ENCODE assay signal across 24 mouse cellular contexts in genomic region chr2:142882466-142882865, GRCm38 (mm10). TPM values are rescaled to one million over a fixed set of nuclear protein-coding genes. Genes with fewer than 3 reads are reported as not detected.
DNase-seq lines count a peak whose midpoint lies in the region; ATAC-seq and TF ChIP-seq lines count a peak whose summit lies in the region.
"Had no signal": no experiment of that assay in that cellular context is flagged by ENCODE, and none has a peak within 500 bp of the region (broad histone marks: within the 10 kb centered on the region; RNA-seq: fewer than 3 reads in every experiment).

No protein-coding gene starts in this region.

- H3K4me2 ChIP-seq in kidney, embryonic 16.5 days (replicated peaks; ENCODE audit: low read depth, low read length): 0 out of 2 replicates have a peak overlapping the region, but pooled peaks have one; percentile 0
- H3K4me2 ChIP-seq: forebrain, embryonic 15.5 days; heart, embryonic 15.5 days; hindbrain, embryonic 14.5 days; limb, embryonic 13.5 days; liver, embryonic 11.5 days; lung, embryonic 15.5 days; midbrain, embryonic 12.5 days; neural tube, embryonic 13.5 days; stomach, embryonic 15.5 days had no signal

- DNase-seq in heart, adult 2 months: no peak
- no peak for DNase-seq in heart, postnatal 36 days
- DNase-seq in kidney, adult 18-20 months: no peak
- DNase-seq in embryonic facial prominence, embryonic 10.5 days (ENCODE audit: low spot score): peak; percentile 31
- DNase-seq in retina, embryonic 14.5 days (ENCODE audit: low spot score): peak; percentile 39
- DNase-seq in left cerebral cortex, adult 8-10 months (ENCODE audit: low spot score in 2 of 2): no peak
- DNase-seq: adrenal gland, adult 8-10 months; cerebellum, postnatal 14 days; layer of hippocampus, postnatal 36 days; right cerebral cortex, postnatal 25 days had no signal

- no peaks in the 10 kb centered on the region for H3K9me3 ChIP-seq in kidney, embryonic 16.5 days (ENCODE audit: low read length)
- no peaks in the 10 kb centered on the region for H3K9me3 ChIP-seq in embryonic facial prominence, embryonic 10.5 days
- H3K9me3 ChIP-seq: forebrain, embryonic 15.5 days; heart, embryonic 10.5 days; heart, embryonic 15.5 days; limb, embryonic 13.5 days; lung, embryonic 15.5 days; midbrain, embryonic 12.5 days; neural tube, embryonic 13.5 days; stomach, embryonic 15.5 days had no signal

- H3K9ac ChIP-seq in heart, adult 2 months (ENCODE audit: low read depth, low read length): no peak overlapping the region
- no peak overlapping the region for H3K9ac ChIP-seq in kidney, embryonic 16.5 days (replicated peaks; ENCODE audit: low read length)
- H3K9ac ChIP-seq: forebrain, embryonic 15.5 days; heart, embryonic 15.5 days; hindbrain, embryonic 14.5 days; limb, embryonic 13.5 days; lung, embryonic 15.5 days; midbrain, embryonic 12.5 days; neural tube, embryonic 13.5 days; stomach, embryonic 15.5 days had no signal

- TF ChIP-seq EP300 in heart, adult 2 months (IDR thresholded peaks at IDR 0.05; ENCODE audit: insufficient read depth, low read depth, low read length): no peak

- peaks cover 6% of the 10 kb centered on the region for H3K36me3 ChIP-seq in heart, adult 2 months (ENCODE audit: control insufficient read depth, insufficient read depth, low read length)
- no peaks in the 10 kb centered on the region for H3K36me3 ChIP-seq in kidney, embryonic 16.5 days (ENCODE audit: insufficient read depth, low read length)
- no peaks in the 10 kb centered on the region for H3K36me3 ChIP-seq in embryonic facial prominence, embryonic 10.5 days (replicated peaks)
- H3K36me3 ChIP-seq: forebrain, embryonic 15.5 days; heart, embryonic 10.5 days; heart, embryonic 15.5 days; limb, embryonic 13.5 days; lung, embryonic 15.5 days; midbrain, embryonic 12.5 days; neural tube, embryonic 13.5 days; stomach, embryonic 15.5 days had no signal

- peak overlapping the region; percentile 42 for H3K27ac ChIP-seq in heart, adult 2 months
- H3K27ac ChIP-seq in kidney, embryonic 16.5 days (ENCODE audit: low read length): peak overlapping the region; percentile 70
- H3K27ac ChIP-seq in embryonic facial prominence, embryonic 10.5 days (replicated peaks): peak overlapping the region; percentile 59
- H3K27ac ChIP-seq: forebrain, embryonic 15.5 days; heart, embryonic 10.5 days; hindbrain, embryonic 14.5 days; limb, embryonic 13.5 days; lung, embryonic 15.5 days; midbrain, embryonic 12.5 days; neural tube, embryonic 13.5 days; stomach, embryonic 15.5 days had no signal

- H3K79me2 ChIP-seq in heart, adult 2 months (replicated peaks; ENCODE audit: control insufficient read depth, insufficient read depth, low read length): no peaks in the 10 kb centered on the region; the same call in 1 of the 2 replicates

- peaks cover 11% of the 10 kb centered on the region for H3K4me1 ChIP-seq in heart, adult 2 months (ENCODE audit: control insufficient read depth, insufficient read depth, low read length)
- H3K4me1 ChIP-seq in kidney, embryonic 16.5 days (ENCODE audit: insufficient read depth, low read length): peaks cover 51% of the 10 kb centered on the region
- H3K4me1 ChIP-seq in embryonic facial prominence, embryonic 10.5 days: peaks cover 43% of the 10 kb centered on the region
- H3K4me1 ChIP-seq: forebrain, embryonic 15.5 days; lung, embryonic 15.5 days; midbrain, embryonic 12.5 days; neural tube, embryonic 13.5 days; stomach, embryonic 15.5 days had no signal

- H3K27me3 ChIP-seq in heart, adult 2 months (ENCODE audit: control insufficient read depth, insufficient read depth, low read length): no peaks in the 10 kb centered on the region
- no peaks in the 10 kb centered on the region for H3K27me3 ChIP-seq in kidney, embryonic 16.5 days (ENCODE audit: insufficient read depth, low read length)
- no peaks in the 10 kb centered on the region for H3K27me3 ChIP-seq in embryonic facial prominence, embryonic 10.5 days (replicated peaks; ENCODE audit: low read depth, poor library complexity, severe bottlenecking)
- H3K27me3 ChIP-seq: forebrain, embryonic 15.5 days; heart, embryonic 15.5 days; limb, embryonic 13.5 days; lung, embryonic 15.5 days; midbrain, embryonic 12.5 days; neural tube, embryonic 13.5 days; stomach, embryonic 15.5 days had no signal

- 39% methylated on average over 2 of the region's 2 CpGs for WGBS in heart, adult 2 months
- 44% methylated on average over 2 of the region's 2 CpGs for WGBS in kidney, embryonic 16.5 days
- WGBS in embryonic facial prominence, embryonic 10.5 days: 23% methylated on average over 2 of the region's 2 CpGs

- TF ChIP-seq CTCF in heart, adult 2 months (IDR thresholded peaks at IDR 0.05): no peak

- intact Hi-C loops in heart, adult 2 months (cut with DNase I): no loop called here
- intact Hi-C loops in heart, postnatal 36 days (cut with DNase I): no loop called here

- H3K4me3 ChIP-seq in heart, adult 2 months: no peak overlapping the region
- H3K4me3 ChIP-seq in kidney, embryonic 16.5 days (ENCODE audit: low read length): no peak overlapping the region
- H3K4me3 ChIP-seq in embryonic facial prominence, embryonic 10.5 days: no peak overlapping the region
- H3K4me3 ChIP-seq: forebrain, embryonic 15.5 days; heart, embryonic 10.5 days; heart, embryonic 15.5 days; limb, embryonic 13.5 days; lung, embryonic 15.5 days; midbrain, embryonic 12.5 days; neural tube, embryonic 13.5 days; stomach, embryonic 15.5 days had no signal

- ATAC-seq in kidney, embryonic 16.5 days (ENCODE audit: low FRiP score, low TSS enrichment): no peak
- ATAC-seq: activated CD4-positive, CD25-positive, alpha-beta regulatory T cell, adult 4 months; CD4-positive, CD25-positive, alpha-beta regulatory T cell, adult 4 months; forebrain, embryonic 15.5 days; intestine, postnatal 0 days had no signal

- TF ChIP-seq POLR2A in heart, adult 2 months (IDR thresholded peaks at IDR 0.05; ENCODE audit: insufficient read depth, low read depth, low read length): no peak

RNA-seq across cellular contexts. Expression of gene Kif16b, which starts 18.9 kb away (rescaled TPM):
- 10 to 100 TPM; 32.3 to 38.3 TPM for total RNA-seq in heart, adult 2 months (2021)
- polyA plus RNA-seq in heart, adult 2 months (2012; rRNA removed): 16.1 and 22.1 TPM in 2 replicates
- 10 to 100 TPM; 32.7 to 33.5 TPM for total RNA-seq in heart, postnatal 36 days (2021)
- polyA plus RNA-seq in kidney, embryonic 16.5 days (2015; fragmentation: Nextera tagmentation; extraction: Ambion mirVana): 18.2 and 20.4 TPM in 2 replicates
- 8.9 and 9.6 TPM in 2 replicates for polyA plus RNA-seq in embryonic facial prominence, embryonic 10.5 days (2016; fragmentation: Nextera tagmentation; extraction: Ambion mirVana)
- 10 to 100 TPM; 17.0 to 18.0 (median 17.4) TPM for total RNA-seq in left cerebral cortex, adult 8-10 months (2022)

Comparison
In these comparisons a context has a peak if more than half of its experiments do, and no peak if none do; other contexts are left out.
1. DNase-seq: peak in embryonic facial prominence, embryonic 10.5 days (single experiment) and retina, embryonic 14.5 days (single experiment); none in heart, adult 2 months (0 of 2), heart, postnatal 36 days (0 of 2), kidney, adult 18-20 months (single experiment) and left cerebral cortex, adult 8-10 months (0 of 2).
2. Peak in every context shown above with its lines, with median percentiles within 50 percentile points of each other: H3K27ac ChIP-seq.